Mouse (Mus musculus) liver, adult 2 months (tissue): ENCODE results near the gene Ptx4.

Source experiments
- CTCF ChIP-seq: fragments of 200-500 bp; IDR thresholded peaks from 2 replicates; pipeline ENCODE4 v1.5.1; 2011; ENCODE audit warnings: low read depth, low read length, control low read depth
- POLR2A ChIP-seq: fragments of 200-500 bp; IDR thresholded peaks from 2 replicates; pipeline ENCODE4 v1.6.1; 2011; ENCODE audit warnings: low read length, control low read depth; ENCODE audit not compliant: insufficient read depth; ENCODE audit errors: extremely low read depth

- TF ChIP-seq CTCF: peak; percentile 14; the same call in 1 of the 2 replicates
- TF ChIP-seq POLR2A: no peak
Observed at GRCm38 (mm10) chr17:25139960-25140359, 19.4 kb downstream of the Ptx4 start.
